Mouse (Mus musculus): ENCODE measurements around the gene Bhlhe41. TPM values are rescaled to one million over a fixed set of nuclear protein-coding genes. Genes with fewer than 3 reads are reported as not detected.

Bhlhe41 gene
- polyA plus RNA-seq, 1 experiment: 292 TPM

GRCm38 (mm10) chr6:145832927-145833326 lies 32.4 kb downstream of the Bhlhe41 start:
- Histone ChIP-seq H3K27ac (ENCODE audit: insufficient read depth, low read depth, low read length) (no peak overlapping the region), H3K4me1 (ENCODE audit: control insufficient read depth, insufficient read depth, low read length) (0 out of 2 replicates have a peak, but pooled peaks cover 4% of the 10 kb centered on the region), H3K4me3 (ENCODE audit: insufficient read depth, low read depth, low read length) (no peak overlapping the region)
- WGBS: 63% methylated on average over 8 of the region's 8 CpGs
- TF ChIP-seq POLR2A (IDR thresholded peaks at IDR 0.05; ENCODE audit: insufficient read depth, low read depth, low read length): no peak
- TF ChIP-seq CTCF (IDR thresholded peaks at IDR 0.05; ENCODE audit: insufficient read depth, low read depth, low read length): no peak

GRCm38 (mm10) chr6:145830617-145831016 lies 34.7 kb downstream of the Bhlhe41 start:
- Histone ChIP-seq H3K4me3 (ENCODE audit: insufficient read depth, low read depth, low read length) (no peak overlapping the region), H3K27ac (ENCODE audit: insufficient read depth, low read depth, low read length) (no peak overlapping the region), H3K4me1 (ENCODE audit: control insufficient read depth, insufficient read depth, low read length) (0 out of 2 replicates have a peak, but pooled peaks cover 4% of the 10 kb centered on the region)
- TF ChIP-seq CTCF (IDR thresholded peaks at IDR 0.05; ENCODE audit: insufficient read depth, low read depth, low read length) (no peak), POLR2A (IDR thresholded peaks at IDR 0.05; ENCODE audit: insufficient read depth, low read depth, low read length) (no peak)
- 72% methylated on average over 9 of the region's 9 CpGs for WGBS

- WGBS: 15% methylated on average over 8 of the region's 8 CpGs
- H3K4me3 ChIP-seq (ENCODE audit: insufficient read depth, low read depth, low read length): no peak overlapping the region
- 0 out of 2 replicates have a peak, but pooled peaks cover 4% of the 10 kb centered on the region for H3K4me1 ChIP-seq (ENCODE audit: control insufficient read depth, insufficient read depth, low read length)
- TF ChIP-seq POLR2A (IDR thresholded peaks at IDR 0.05; ENCODE audit: insufficient read depth, low read depth, low read length) (no peak), CTCF (IDR thresholded peaks at IDR 0.05; ENCODE audit: insufficient read depth, low read depth, low read length) (peak; percentile 76)
- no peak overlapping the region for H3K27ac ChIP-seq (ENCODE audit: insufficient read depth, low read depth, low read length)
Measured at GRCm38 (mm10) chr6:145830117-145830516, 35.2 kb downstream of the Bhlhe41 start.

- no peak for TF ChIP-seq POLR2A (IDR thresholded peaks at IDR 0.05; ENCODE audit: insufficient read depth, low read depth, low read length)
- no peak for TF ChIP-seq CTCF (IDR thresholded peaks at IDR 0.05; ENCODE audit: insufficient read depth, low read depth, low read length)
- WGBS: 85% methylated on average over 16 of the region's 16 CpGs
- Histone ChIP-seq H3K4me1 (ENCODE audit: control insufficient read depth, insufficient read depth, low read length) (0 out of 2 replicates have a peak, but pooled peaks cover 4% of the 10 kb centered on the region), H3K27ac (ENCODE audit: insufficient read depth, low read depth, low read length) (no peak overlapping the region), H3K4me3 (ENCODE audit: insufficient read depth, low read depth, low read length) (no peak overlapping the region)
Measured at GRCm38 (mm10) chr6:145829062-145829835, 36.1 kb downstream of the Bhlhe41 start.

GRCm38 (mm10) chr6:145826305-145826704 lies 39.1 kb downstream of the Bhlhe41 start:
- Histone ChIP-seq H3K27ac (ENCODE audit: insufficient read depth, low read depth, low read length) (no peak overlapping the region), H3K4me3 (ENCODE audit: insufficient read depth, low read depth, low read length) (no peak overlapping the region), H3K4me1 (ENCODE audit: control insufficient read depth, insufficient read depth, low read length) (peaks cover 10% of the 10 kb centered on the region)
- 93% methylated on average over 4 of the region's 4 CpGs for WGBS
- TF ChIP-seq CTCF (IDR thresholded peaks at IDR 0.05; ENCODE audit: insufficient read depth, low read depth, low read length) (no peak), POLR2A (IDR thresholded peaks at IDR 0.05; ENCODE audit: insufficient read depth, low read depth, low read length) (no peak)

GRCm38 (mm10) chr6:145823588-145824234 lies 41.6 kb downstream of the Bhlhe41 start:
- TF ChIP-seq POLR2A (IDR thresholded peaks at IDR 0.05; ENCODE audit: insufficient read depth, low read depth, low read length) (no peak), CTCF (IDR thresholded peaks at IDR 0.05; ENCODE audit: insufficient read depth, low read depth, low read length) (no peak)
- H3K27ac ChIP-seq (ENCODE audit: insufficient read depth, low read depth, low read length): no peak overlapping the region
- peaks cover 14% of the 10 kb centered on the region for H3K4me1 ChIP-seq (ENCODE audit: control insufficient read depth, insufficient read depth, low read length)
- H3K4me3 ChIP-seq (ENCODE audit: insufficient read depth, low read depth, low read length): no peak overlapping the region
- WGBS: 46% methylated on average over 5 of the region's 5 CpGs

GRCm38 (mm10) chr6:145823103-145823502 lies 42.3 kb downstream of the Bhlhe41 start:
- Histone ChIP-seq H3K27ac (ENCODE audit: insufficient read depth, low read depth, low read length) (no peak overlapping the region), H3K4me1 (ENCODE audit: control insufficient read depth, insufficient read depth, low read length) (peaks cover 14% of the 10 kb centered on the region), H3K4me3 (ENCODE audit: insufficient read depth, low read depth, low read length) (no peak overlapping the region)
- 54% methylated on average over 6 of the region's 6 CpGs for WGBS
- TF ChIP-seq POLR2A (IDR thresholded peaks at IDR 0.05; ENCODE audit: insufficient read depth, low read depth, low read length): no peak
- TF ChIP-seq CTCF (IDR thresholded peaks at IDR 0.05; ENCODE audit: insufficient read depth, low read depth, low read length): no peak

GRCm38 (mm10) chr6:145822218-145822617 lies 43.1 kb downstream of the Bhlhe41 start:
- whole genome bisulfite sequencing: 83% methylated on average over 5 of the region's 5 CpGs
- H3K4me1 ChIP-seq (ENCODE audit: control insufficient read depth, insufficient read depth, low read length): peaks cover 14% of the 10 kb centered on the region
- H3K27ac ChIP-seq (ENCODE audit: insufficient read depth, low read depth, low read length): no peak overlapping the region
- no peak for TF ChIP-seq CTCF (IDR thresholded peaks at IDR 0.05; ENCODE audit: insufficient read depth, low read depth, low read length)
- TF ChIP-seq POLR2A (IDR thresholded peaks at IDR 0.05; ENCODE audit: insufficient read depth, low read depth, low read length): no peak
- no peak overlapping the region for H3K4me3 ChIP-seq (ENCODE audit: insufficient read depth, low read depth, low read length)

GRCm38 (mm10) chr6:145819151-145819550 lies 46.2 kb downstream of the Bhlhe41 start:
- 91% methylated on average over 9 of the region's 9 CpGs for WGBS
- Histone ChIP-seq H3K27ac (ENCODE audit: insufficient read depth, low read depth, low read length) (no peak overlapping the region), H3K4me3 (ENCODE audit: insufficient read depth, low read depth, low read length) (no peak overlapping the region), H3K4me1 (ENCODE audit: control insufficient read depth, insufficient read depth, low read length) (peaks cover 29% of the 10 kb centered on the region)
- no peak for TF ChIP-seq POLR2A (IDR thresholded peaks at IDR 0.05; ENCODE audit: insufficient read depth, low read depth, low read length)
- no peak for TF ChIP-seq CTCF (IDR thresholded peaks at IDR 0.05; ENCODE audit: insufficient read depth, low read depth, low read length)
